Mouse (Mus musculus): ENCODE data around the gene Stard5. TPM values are rescaled to one million over a fixed set of nuclear protein-coding genes. Genes with fewer than 3 reads are reported as not detected.

The Stard5 gene
- 13.0 and 19.4 TPM in 2 replicates for polyA plus RNA-seq (2014; fragmentation: Nextera tagmentation; extraction: Ambion mirVana)

DNA sequence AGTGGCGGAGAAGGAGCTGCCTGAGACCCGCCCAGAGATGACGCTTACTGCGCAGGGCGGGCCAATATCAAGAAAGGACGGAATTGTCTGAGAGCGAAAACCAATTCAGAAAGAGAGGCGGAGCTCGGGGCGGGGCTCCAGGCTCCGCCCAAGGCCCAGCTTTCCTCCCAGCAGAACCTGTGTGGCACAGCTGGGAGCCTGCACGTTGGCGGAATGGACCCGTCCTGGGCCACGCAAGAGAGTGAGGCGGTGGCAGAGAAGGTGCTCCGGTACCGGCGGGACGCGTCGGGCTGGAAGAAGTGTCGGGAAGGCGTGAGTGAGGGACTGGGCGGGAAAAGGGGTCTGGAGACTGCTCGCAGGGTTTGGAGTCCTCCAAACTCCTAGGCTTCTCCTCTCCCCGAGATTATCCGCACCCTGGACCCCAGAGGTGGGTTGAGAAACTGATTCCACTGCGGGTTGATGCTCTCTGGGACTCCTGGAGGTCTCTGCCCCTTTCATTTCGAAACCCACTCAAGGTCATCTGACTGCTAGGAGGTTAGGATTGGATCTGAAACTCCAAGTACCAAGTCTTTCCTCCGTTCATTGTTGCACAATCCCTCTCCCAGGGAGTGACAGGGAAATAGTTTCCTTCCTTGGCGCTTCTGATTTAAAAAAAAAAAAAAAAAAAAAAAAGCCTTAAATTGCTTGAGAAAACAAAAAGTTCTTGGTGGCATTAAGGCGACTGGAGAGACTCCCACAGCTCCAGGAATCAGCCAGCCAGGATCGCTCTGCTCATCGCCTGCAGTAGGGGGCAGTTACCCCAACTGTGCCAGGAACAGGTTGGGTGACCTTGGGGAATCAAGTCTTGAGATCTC lies at the start of gene Stard5:
TSS of gene Stard5 (plus strand) at position 132 of the 854 bp plus-strand sequence.
- H3K9ac ChIP-seq (ENCODE audit: low read depth, low read length) = peak within 1 kb of the TSS; percentile 65
- WGBS = under 1% methylated on average over 35 of the region's 35 CpGs
- peaks cover 10% of the 10 kb centered on the region; the same call in 1 of the 2 replicates for H3K4me1 ChIP-seq (ENCODE audit: control insufficient read depth, insufficient read depth, low read length)
- peak; percentile 97 for ATAC-seq (ENCODE audit: low FRiP score, low TSS enrichment)
- no peaks in the 10 kb centered on the region for H3K27me3 ChIP-seq (ENCODE audit: control insufficient read depth, insufficient read depth, low read length)
- H3K36me3 ChIP-seq (ENCODE audit: control insufficient read depth, insufficient read depth, low read length) = peaks cover 3% of the 10 kb centered on the region; the same call in 1 of the 2 replicates
- H3K9me3 ChIP-seq (ENCODE audit: control insufficient read depth, low read length) = no peaks in the 10 kb centered on the region
- H3K4me2 ChIP-seq (replicated peaks; ENCODE audit: low read depth, low read length) = peak within 1 kb of the TSS; percentile 59
- peak within 1 kb of the TSS; percentile 60 for H3K4me3 ChIP-seq (ENCODE audit: low read length)
- H3K27ac ChIP-seq (ENCODE audit: low read depth, low read length) = no peak within 1 kb of the TSS

DNA sequence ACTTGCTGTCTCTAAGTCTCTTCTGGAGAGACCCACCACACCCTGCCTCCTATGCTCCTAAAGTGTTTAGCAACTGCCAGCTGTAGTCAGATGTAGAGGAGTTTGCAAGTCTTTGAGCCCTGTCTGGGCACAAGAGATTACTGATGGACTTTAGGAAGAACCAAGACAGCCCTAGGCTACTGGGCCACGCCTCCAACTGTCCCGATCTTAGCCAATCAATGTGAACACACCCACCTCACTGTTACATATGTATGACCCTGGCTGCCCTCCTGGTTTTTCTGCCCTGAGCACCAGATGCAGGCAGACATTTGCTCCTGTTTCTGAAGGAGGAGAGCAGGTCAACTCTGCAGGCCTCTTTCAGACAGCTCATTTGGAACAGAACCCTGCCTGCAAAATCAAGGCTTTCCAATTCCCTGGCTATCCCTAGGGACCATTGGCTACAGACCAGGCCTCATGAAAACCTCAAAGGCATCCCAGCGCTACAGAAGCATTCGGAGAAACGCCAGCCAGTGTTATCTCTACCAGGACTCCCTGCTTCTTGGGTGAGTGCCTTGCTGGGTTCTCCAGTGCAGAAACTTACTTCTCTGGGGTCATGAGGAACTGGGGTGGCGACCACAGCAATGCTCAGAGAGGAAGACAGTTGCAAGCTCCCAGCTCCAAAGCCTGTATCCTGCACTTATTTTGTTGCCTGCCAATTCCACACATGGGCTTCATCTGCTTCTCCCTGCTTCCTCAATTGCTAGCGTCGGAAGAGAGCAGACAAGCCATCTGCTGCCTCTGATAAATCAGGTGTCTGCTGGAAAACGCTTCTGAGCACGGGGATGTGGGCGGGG lies 46.9 kb upstream of the Stard5 start, which contains the start of gene Tmc3:
TSS of gene Tmc3 (plus strand) at position 289 of the 833 bp plus-strand sequence.
- no peak within 1 kb of the TSS for H3K9ac ChIP-seq (ENCODE audit: low read depth, low read length)
- H3K4me3 ChIP-seq (ENCODE audit: low read length) = no peak within 1 kb of the TSS
- H3K9me3 ChIP-seq (ENCODE audit: control insufficient read depth, low read length) = no peaks in the 10 kb centered on the region
- H3K4me1 ChIP-seq (ENCODE audit: control insufficient read depth, insufficient read depth, low read length) = 0 out of 2 replicates have a peak, but pooled peaks cover 3% of the 10 kb centered on the region
- peak; percentile 70; the same call in 1 of the 2 replicates for ATAC-seq (ENCODE audit: low FRiP score, low TSS enrichment)
- WGBS = 33% methylated on average over 11 of the region's 11 CpGs
- H3K27ac ChIP-seq (ENCODE audit: low read depth, low read length) = no peak within 1 kb of the TSS
- H3K27me3 ChIP-seq (ENCODE audit: control insufficient read depth, insufficient read depth, low read length) = no peaks in the 10 kb centered on the region
- no peak within 1 kb of the TSS for H3K4me2 ChIP-seq (replicated peaks; ENCODE audit: low read depth, low read length)
- H3K36me3 ChIP-seq (ENCODE audit: control insufficient read depth, insufficient read depth, low read length) = no peaks in the 10 kb centered on the region

DNA sequence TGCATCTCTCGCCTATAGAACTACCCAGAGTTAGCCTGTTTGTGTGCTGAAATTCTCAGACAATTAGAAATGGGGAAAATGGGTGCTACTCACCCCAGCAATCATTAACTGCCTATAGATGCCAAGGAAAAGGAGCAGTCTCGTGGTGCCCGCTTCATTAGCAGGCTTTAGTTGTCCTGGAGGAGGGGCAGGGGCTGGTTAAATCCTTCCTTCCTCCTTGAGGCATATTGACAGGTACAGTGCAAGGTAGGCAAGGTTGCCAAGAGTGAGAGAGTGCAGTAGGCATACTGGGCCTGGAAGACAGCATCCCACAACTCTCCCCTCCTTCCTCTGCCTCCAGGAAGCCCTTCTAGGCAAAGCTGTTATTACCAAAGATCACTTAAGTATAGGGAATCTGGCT lies 37.7 kb upstream of the Stard5 start:
- ATAC-seq (ENCODE audit: low FRiP score, low TSS enrichment) = no peak
- H3K4me1 ChIP-seq (ENCODE audit: control insufficient read depth, insufficient read depth, low read length) = 0 out of 2 replicates have a peak, but pooled peaks cover 4% of the 10 kb centered on the region
- WGBS = 77% methylated on average over 3 of the region's 3 CpGs
- no peaks in the 10 kb centered on the region for H3K9me3 ChIP-seq (ENCODE audit: control insufficient read depth, low read length)
- no peak overlapping the region for H3K4me3 ChIP-seq (ENCODE audit: low read length)
- H3K27ac ChIP-seq (ENCODE audit: low read depth, low read length) = no peak overlapping the region
- H3K9ac ChIP-seq (ENCODE audit: low read depth, low read length) = no peak overlapping the region
- no peak overlapping the region for H3K4me2 ChIP-seq (replicated peaks; ENCODE audit: low read depth, low read length)
- H3K36me3 ChIP-seq (ENCODE audit: control insufficient read depth, insufficient read depth, low read length) = no peaks in the 10 kb centered on the region
- H3K27me3 ChIP-seq (ENCODE audit: control insufficient read depth, insufficient read depth, low read length) = no peaks in the 10 kb centered on the region

DNA sequence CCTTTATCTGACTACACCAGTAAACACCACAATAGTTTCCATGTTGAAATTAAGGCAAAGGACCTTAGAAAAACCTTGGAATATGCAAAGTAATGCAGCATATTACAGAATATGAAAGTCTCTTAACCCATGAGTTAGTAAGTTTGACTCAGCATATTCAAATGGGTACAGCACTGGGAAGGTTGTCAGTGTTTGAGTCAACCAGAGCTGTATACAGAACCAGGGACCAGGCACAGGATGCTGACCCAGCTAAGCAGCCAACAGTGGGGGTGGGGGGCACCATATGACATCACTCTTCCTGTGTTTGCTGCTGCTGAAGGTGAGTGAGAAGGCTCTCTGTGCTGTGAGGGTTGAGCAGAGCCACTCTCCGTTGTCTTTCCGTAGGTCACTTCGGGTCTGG lies 34.7 kb upstream of the Stard5 start:
- Histone ChIP-seq H3K36me3 (ENCODE audit: control insufficient read depth, insufficient read depth, low read length) (no peaks in the 10 kb centered on the region), H3K4me2 (replicated peaks; ENCODE audit: low read depth, low read length) (no peak overlapping the region), H3K27me3 (ENCODE audit: control insufficient read depth, insufficient read depth, low read length) (no peaks in the 10 kb centered on the region), H3K9ac (ENCODE audit: low read depth, low read length) (no peak overlapping the region), H3K27ac (ENCODE audit: low read depth, low read length) (no peak overlapping the region), H3K9me3 (ENCODE audit: control insufficient read depth, low read length) (no peaks in the 10 kb centered on the region), H3K4me1 (ENCODE audit: control insufficient read depth, insufficient read depth, low read length) (0 out of 2 replicates have a peak, but pooled peaks cover 4% of the 10 kb centered on the region), H3K4me3 (ENCODE audit: low read length) (no peak overlapping the region)
- WGBS = 97% methylated on average over 3 of the region's 3 CpGs
- ATAC-seq (ENCODE audit: low FRiP score, low TSS enrichment) = no peak

DNA sequence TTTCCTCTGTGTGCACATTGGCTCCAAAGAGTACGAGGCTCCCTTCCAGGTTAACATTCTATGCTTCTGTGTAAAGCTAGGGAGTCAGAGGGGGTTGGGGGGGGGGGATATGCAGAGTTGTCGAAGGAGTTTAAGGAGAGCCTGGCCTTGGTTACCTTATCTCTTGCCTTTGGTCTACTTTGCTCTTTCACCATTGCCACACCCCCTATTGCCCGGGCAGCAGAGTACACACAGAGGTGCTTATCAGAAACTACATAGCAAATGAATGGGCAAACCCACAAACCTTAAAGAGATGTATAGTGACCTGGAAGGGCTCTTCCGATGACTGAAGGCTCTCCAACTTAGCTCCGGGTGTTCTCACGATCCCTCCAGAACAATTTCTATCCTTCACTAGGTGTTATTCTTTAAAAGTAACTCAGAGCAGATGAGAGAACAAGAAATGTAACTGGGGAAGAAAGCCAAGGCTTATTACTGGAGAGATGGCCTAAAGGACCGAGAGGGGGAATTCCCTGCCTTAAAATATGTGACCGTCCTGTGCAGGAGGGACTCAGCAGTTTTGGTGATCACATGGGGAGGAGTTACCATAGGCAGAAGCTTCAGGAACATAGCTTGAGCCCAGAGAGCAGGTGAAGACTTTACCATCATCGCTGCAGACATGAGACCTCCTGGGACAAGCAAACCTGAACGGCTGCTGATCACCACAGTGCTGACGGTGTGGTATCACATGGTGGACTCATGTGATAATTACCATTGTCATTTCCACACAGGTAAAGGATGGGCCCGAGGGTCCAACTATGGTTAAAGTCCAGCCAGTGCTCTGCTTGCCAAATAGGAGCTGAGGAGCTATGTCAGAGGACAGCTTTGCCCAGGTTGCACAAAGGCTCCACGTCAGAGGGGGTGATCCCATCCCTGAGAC lies 32.5 kb upstream of the Stard5 start:
- Histone ChIP-seq H3K9ac (ENCODE audit: low read depth, low read length) (no peak overlapping the region), H3K36me3 (ENCODE audit: control insufficient read depth, insufficient read depth, low read length) (no peaks in the 10 kb centered on the region), H3K9me3 (ENCODE audit: control insufficient read depth, low read length) (no peaks in the 10 kb centered on the region), H3K27me3 (ENCODE audit: control insufficient read depth, insufficient read depth, low read length) (no peaks in the 10 kb centered on the region), H3K27ac (ENCODE audit: low read depth, low read length) (no peak overlapping the region), H3K4me1 (ENCODE audit: control insufficient read depth, insufficient read depth, low read length) (0 out of 2 replicates have a peak, but pooled peaks cover 4% of the 10 kb centered on the region), H3K4me3 (ENCODE audit: low read length) (no peak overlapping the region), H3K4me2 (replicated peaks; ENCODE audit: low read depth, low read length) (no peak overlapping the region)
- WGBS = 91% methylated on average over 13 of the region's 13 CpGs
- ATAC-seq (ENCODE audit: low FRiP score, low TSS enrichment) = no peak

DNA sequence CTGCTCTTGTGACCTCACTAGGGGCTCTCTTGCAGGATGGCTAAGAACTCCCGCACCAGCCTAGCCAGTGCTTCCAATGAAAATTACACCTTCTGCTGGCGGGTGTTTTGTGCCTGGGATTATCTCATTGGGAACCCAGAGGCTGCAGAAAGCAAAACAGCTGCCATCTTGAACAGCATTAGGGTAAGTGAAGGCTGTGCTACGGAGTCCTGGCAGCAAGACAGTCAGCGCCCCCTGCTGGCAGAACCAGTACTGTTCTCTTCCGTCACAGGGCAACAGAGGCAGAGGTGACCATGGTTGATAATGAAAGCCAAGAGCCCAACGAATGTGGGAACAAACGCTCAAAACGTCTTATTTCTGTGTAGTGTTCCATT lies 31.9 kb upstream of the Stard5 start:
- 0 out of 2 replicates have a peak, but pooled peaks cover 4% of the 10 kb centered on the region for H3K4me1 ChIP-seq (ENCODE audit: control insufficient read depth, insufficient read depth, low read length)
- 66% methylated on average over 8 of the region's 8 CpGs for WGBS
- H3K9ac ChIP-seq (ENCODE audit: low read depth, low read length) = no peak overlapping the region
- H3K4me2 ChIP-seq (replicated peaks; ENCODE audit: low read depth, low read length) = no peak overlapping the region
- no peak for ATAC-seq (ENCODE audit: low FRiP score, low TSS enrichment)
- H3K36me3 ChIP-seq (ENCODE audit: control insufficient read depth, insufficient read depth, low read length) = no peaks in the 10 kb centered on the region
- H3K27ac ChIP-seq (ENCODE audit: low read depth, low read length) = no peak overlapping the region
- H3K4me3 ChIP-seq (ENCODE audit: low read length) = no peak overlapping the region
- H3K27me3 ChIP-seq (ENCODE audit: control insufficient read depth, insufficient read depth, low read length) = no peaks in the 10 kb centered on the region
- H3K9me3 ChIP-seq (ENCODE audit: control insufficient read depth, low read length) = no peaks in the 10 kb centered on the region

DNA sequence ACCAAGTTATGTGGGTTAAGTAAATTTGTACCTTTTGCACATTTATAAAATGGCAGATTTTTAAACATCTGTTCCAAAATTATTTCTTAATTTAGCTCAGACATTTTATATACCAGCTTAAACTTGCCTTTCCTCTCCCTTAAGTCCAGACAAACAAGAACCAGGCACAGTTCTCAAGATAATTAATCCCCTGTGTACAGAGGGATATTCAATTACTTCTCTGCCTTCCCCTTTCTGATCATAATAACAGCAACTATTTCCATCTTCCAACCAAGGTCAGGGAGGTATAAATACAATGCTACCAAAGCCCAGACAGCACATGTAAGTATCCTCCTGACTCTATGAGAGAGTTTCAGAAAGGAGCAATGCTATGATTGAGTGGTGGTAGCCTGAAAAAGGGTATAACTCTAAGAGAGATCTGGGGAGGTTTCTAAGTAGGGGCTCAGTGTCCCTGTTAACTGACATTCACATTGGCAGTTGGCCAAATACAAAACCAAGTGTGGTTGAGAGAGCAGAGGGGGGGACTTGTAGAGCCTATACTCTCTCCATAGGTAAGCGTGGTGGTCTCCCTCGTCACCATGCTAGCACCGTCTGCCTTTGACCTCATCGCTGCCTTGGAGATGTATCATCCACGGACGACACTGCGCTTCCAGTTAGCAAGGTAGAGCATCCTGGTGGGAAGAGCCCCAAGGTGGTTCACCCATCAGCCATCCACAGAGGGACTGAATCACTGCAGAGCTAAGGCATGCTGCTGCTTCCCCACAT lies 27.4 kb upstream of the Stard5 start:
- Histone ChIP-seq H3K27me3 (ENCODE audit: control insufficient read depth, insufficient read depth, low read length) (no peaks in the 10 kb centered on the region), H3K9me3 (ENCODE audit: control insufficient read depth, low read length) (no peaks in the 10 kb centered on the region), H3K36me3 (ENCODE audit: control insufficient read depth, insufficient read depth, low read length) (no peaks in the 10 kb centered on the region), H3K4me1 (ENCODE audit: control insufficient read depth, insufficient read depth, low read length) (no peaks in the 10 kb centered on the region), H3K27ac (ENCODE audit: low read depth, low read length) (no peak overlapping the region), H3K9ac (ENCODE audit: low read depth, low read length) (no peak overlapping the region), H3K4me2 (replicated peaks; ENCODE audit: low read depth, low read length) (no peak overlapping the region), H3K4me3 (ENCODE audit: low read length) (no peak overlapping the region)
- 95% methylated on average over 7 of the region's 7 CpGs for WGBS
- no peak for ATAC-seq (ENCODE audit: low FRiP score, low TSS enrichment)

DNA sequence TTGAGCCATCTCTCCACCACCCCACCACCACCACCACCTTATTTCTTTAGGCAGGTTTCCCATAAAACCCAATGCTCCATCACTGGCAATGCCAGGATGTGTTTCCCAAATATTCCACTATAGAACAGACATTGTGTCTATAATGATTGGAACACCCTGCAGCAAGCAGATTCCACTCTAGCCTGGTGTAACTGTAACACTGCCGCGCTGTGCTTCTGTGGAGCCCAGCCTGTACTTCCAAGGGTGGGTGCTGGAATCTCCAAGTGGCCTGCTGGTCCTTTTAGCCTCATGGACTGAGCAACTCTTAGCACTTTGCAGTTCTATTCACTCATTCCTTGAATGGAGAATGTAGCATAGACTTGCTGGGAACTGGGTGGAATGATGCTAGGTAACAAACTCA lies 25.0 kb upstream of the Stard5 start:
- 97% methylated on average over 2 of the region's 2 CpGs for WGBS
- no peak overlapping the region for H3K9ac ChIP-seq (ENCODE audit: low read depth, low read length)
- no peaks in the 10 kb centered on the region for H3K4me1 ChIP-seq (ENCODE audit: control insufficient read depth, insufficient read depth, low read length)
- no peaks in the 10 kb centered on the region for H3K27me3 ChIP-seq (ENCODE audit: control insufficient read depth, insufficient read depth, low read length)
- H3K4me2 ChIP-seq (replicated peaks; ENCODE audit: low read depth, low read length) = no peak overlapping the region
- H3K4me3 ChIP-seq (ENCODE audit: low read length) = no peak overlapping the region
- H3K9me3 ChIP-seq (ENCODE audit: control insufficient read depth, low read length) = no peaks in the 10 kb centered on the region
- no peaks in the 10 kb centered on the region for H3K36me3 ChIP-seq (ENCODE audit: control insufficient read depth, insufficient read depth, low read length)
- H3K27ac ChIP-seq (ENCODE audit: low read depth, low read length) = no peak overlapping the region
- no peak for ATAC-seq (ENCODE audit: low FRiP score, low TSS enrichment)

All from kidney, embryonic 14.5 days (tissue).